Mouse (Mus musculus) heart, embryonic 13.5 days (tissue): ENCODE measurements around the gene Ttpal. TPM values are rescaled to one million over a fixed set of nuclear protein-coding genes. Genes with fewer than 3 reads are reported as not detected.
A peak's percentile ranks its signal among the peaks of the same experiment; 100 is the strongest.

Source experiments
- ATAC-seq: fragments of 200-750 bp; cut with Nextera tagmentation; 2 replicates; pipeline ENCODE4 v1.8.0; 2017; ENCODE audit warnings: moderate TSS enrichment; ENCODE audit not compliant: insufficient number of reproducible peaks, low FRiP score, low TSS enrichment; ENCODE audit errors: extremely low read depth
- H3K27ac ChIP-seq: fragments of 300-500 bp; sonication (generic); replicated peaks from 2 replicates; pipeline ENCODE4 v1.5.1; 2015; ENCODE audit warnings: moderate library complexity, mild to moderate bottlenecking, inconsistent platforms
- H3K27me3 ChIP-seq: fragments of 300-500 bp; sonication (generic); replicated peaks from 2 replicates; pipeline ENCODE4 v1.6.1; 2015; ENCODE audit warnings: mild to moderate bottlenecking, inconsistent platforms
- H3K36me3 ChIP-seq: fragments of 300-500 bp; sonication (generic); 2 replicates; pipeline ENCODE4 v1.6.1; 2015; ENCODE audit warnings: mild to moderate bottlenecking, inconsistent platforms
- H3K4me1 ChIP-seq: fragments of 300-500 bp; sonication (generic); 2 replicates; pipeline ENCODE4 v1.6.1; 2015; ENCODE audit warnings: inconsistent platforms
- H3K4me2 ChIP-seq: fragments of 300-500 bp; sonication (generic); 2 replicates; pipeline ENCODE4 v1.6.1; 2015; ENCODE audit warnings: inconsistent platforms, mild to moderate bottlenecking, moderate library complexity
- H3K4me3 ChIP-seq: fragments of 300-500 bp; sonication (generic); 2 replicates; pipeline ENCODE4 v1.5.1; 2015; ENCODE audit warnings: moderate library complexity, mild to moderate bottlenecking, inconsistent platforms
- H3K9ac ChIP-seq: fragments of 300-500 bp; sonication (generic); 2 replicates; pipeline ENCODE4 v1.6.1; 2015; ENCODE audit warnings: inconsistent platforms, mild to moderate bottlenecking, moderate library complexity
- H3K9me3 ChIP-seq: fragments of 300-500 bp; sonication (generic); 2 replicates; pipeline ENCODE4 v1.6.1; 2016; ENCODE audit warnings: inconsistent platforms
- WGBS: fragments of 180-500 bp; shearing (Covaris S2); methylation state at CpG from one replicate; pipeline ENCODE4 v1.1.7; 2015; ENCODE audit warnings: mixed read lengths; 5-methylcytosine and 5-hydroxymethylcytosine counted together
- polyA plus RNA-seq: library from polyadenylated mRNA; unstranded; fragments of >200 nt; fragmentation: Nextera tagmentation; extraction: Ambion mirVana; gene quantifications from 2 replicates; pipeline ENCODE4 v1.2.1, GENCODE M21; 2015

The Ttpal gene
- polyA plus RNA-seq, 1 experiment from 2014 or later: 18.8 TPM

DNA sequence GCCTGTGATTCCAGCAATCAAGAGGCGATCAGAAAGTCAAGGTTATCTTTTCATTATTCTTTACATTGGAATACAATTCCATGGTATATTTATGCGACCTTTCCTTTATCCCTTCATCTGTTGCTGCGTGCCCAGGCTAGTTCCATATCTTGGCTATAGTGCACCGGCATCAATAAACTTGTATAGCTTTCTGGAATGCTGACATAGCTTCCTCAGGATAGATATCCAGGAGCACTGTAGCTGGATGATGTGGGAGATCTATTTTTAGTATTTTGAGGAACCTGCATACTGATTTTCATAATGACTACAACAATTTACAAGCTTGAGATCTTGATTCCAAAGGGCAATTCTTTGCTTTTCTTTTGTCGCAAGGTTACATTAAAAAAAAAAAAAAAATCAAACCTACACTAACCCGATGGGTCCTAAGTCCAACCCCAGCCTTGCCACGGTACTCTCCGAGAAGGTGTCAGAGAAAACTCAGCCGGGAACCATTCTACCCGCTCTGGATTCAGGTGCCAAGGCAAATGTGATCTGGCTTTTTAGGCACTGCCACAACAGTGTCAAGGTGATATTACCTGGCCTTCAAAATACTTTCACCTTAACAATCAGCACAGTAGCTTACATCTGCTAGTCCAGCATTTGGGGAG, 8.4 kb upstream of the Ttpal start:
- Histone ChIP-seq H3K27ac (no peak overlapping the region), H3K4me2 (no peak overlapping the region), H3K9ac (no peak overlapping the region), H3K27me3 (no peaks in the 10 kb centered on the region), H3K9me3 (no peaks in the 10 kb centered on the region), H3K4me3 (no peak overlapping the region), H3K36me3 (no peaks in the 10 kb centered on the region), H3K4me1 (peaks cover 27% of the 10 kb centered on the region)
- 78% methylated on average over 10 of the region's 10 CpGs for WGBS
- no peak for ATAC-seq

DNA sequence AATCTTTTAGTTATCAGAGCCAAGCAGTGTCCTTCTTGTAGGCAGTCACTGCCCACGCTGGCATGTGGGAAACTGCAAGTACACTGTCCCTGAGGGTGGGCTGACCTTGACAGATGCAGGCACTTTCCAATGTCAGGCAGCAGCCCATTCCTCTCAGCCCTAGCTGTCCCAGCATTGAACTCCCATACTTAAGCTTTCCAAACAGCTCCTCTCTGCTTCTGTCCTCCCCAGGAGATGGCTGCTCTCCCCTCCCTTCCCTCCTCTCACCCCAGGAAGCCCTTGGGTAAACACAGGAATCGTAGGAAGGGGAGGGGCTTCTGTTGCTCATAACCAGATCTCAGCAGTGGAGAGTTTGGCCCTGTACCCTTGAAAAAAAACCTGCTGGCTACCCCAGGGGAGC, 7.0 kb upstream of the Ttpal start:
- no peaks in the 10 kb centered on the region for H3K27me3 ChIP-seq
- no peak for ATAC-seq
- 12% methylated on average over 2 of the region's 2 CpGs for WGBS
- H3K36me3 ChIP-seq: no peaks in the 10 kb centered on the region
- H3K4me3 ChIP-seq: no peak overlapping the region
- H3K9me3 ChIP-seq: no peaks in the 10 kb centered on the region
- H3K4me1 ChIP-seq: peaks cover 26% of the 10 kb centered on the region
- peak overlapping the region; percentile 50 for H3K27ac ChIP-seq
- no peak overlapping the region for H3K9ac ChIP-seq
- no peak overlapping the region for H3K4me2 ChIP-seq

DNA sequence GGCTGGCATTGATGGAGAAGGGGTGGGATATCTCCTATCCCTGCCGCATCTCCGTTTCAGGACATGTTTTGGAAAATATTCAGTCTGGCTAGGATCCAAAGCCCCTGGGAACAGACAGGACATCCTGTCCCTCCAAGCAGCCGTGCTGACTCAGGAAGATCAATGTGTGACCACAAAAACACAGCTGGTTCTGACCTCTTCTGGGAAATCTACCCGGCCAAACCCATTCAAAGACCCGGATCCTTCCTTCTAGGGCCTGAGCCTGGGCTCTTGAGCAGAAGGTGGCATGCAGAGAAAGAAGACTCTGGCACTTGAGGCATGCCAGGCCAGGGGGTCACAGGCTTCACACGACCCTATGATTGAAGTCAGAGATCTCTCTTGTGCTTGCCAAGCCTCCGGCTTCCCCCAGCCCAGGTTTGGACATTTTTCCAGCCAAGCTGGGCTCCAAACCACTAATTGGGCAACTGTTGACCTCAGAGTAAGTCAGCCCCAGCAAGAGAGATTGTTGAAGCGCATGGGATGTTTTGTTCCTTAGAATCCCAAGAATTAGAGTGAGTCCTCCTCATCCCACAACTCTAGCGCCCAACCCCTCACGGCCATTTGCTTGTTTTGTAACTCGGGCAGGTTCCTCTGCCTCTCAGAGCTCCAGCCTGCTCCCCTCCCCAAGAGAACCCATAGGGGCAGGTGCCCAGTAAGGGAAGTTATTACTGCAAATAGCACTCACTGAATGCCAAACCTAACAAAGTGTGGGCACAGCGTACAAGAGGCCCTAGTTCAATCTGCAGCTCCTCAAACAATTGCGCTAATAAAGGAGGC, 5.8 kb upstream of the Ttpal start:
- H3K4me2 ChIP-seq: no peak overlapping the region
- H3K9ac ChIP-seq: no peak overlapping the region
- no peaks in the 10 kb centered on the region for H3K9me3 ChIP-seq
- 59% methylated on average over 13 of the region's 13 CpGs for WGBS
- no peak overlapping the region for H3K4me3 ChIP-seq
- H3K27ac ChIP-seq: peak overlapping the region; percentile 74
- no peak for ATAC-seq
- H3K36me3 ChIP-seq: no peaks in the 10 kb centered on the region
- H3K27me3 ChIP-seq: no peaks in the 10 kb centered on the region
- peaks cover 22% of the 10 kb centered on the region for H3K4me1 ChIP-seq

DNA sequence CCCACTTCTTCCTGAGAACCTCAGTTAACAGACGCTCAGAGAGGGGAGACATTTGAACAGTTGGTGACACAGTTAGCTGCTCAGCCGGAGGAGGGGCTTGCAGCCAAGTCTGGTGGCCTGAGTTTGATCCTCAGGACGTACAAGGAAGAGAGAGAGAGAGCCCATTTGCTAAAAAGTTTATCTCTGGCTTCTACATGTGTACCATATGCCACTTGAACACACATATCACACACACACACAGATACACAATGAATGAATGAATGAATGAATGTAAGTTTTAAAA, 5.3 kb upstream of the Ttpal start:
- no peak overlapping the region for H3K4me3 ChIP-seq
- H3K27ac ChIP-seq: peak overlapping the region; percentile 74
- H3K4me1 ChIP-seq: peaks cover 25% of the 10 kb centered on the region
- no peaks in the 10 kb centered on the region for H3K9me3 ChIP-seq
- no peak overlapping the region for H3K4me2 ChIP-seq
- no peaks in the 10 kb centered on the region for H3K27me3 ChIP-seq
- no peaks in the 10 kb centered on the region for H3K36me3 ChIP-seq
- no peak for ATAC-seq
- 56% methylated on average over 3 of the region's 3 CpGs for WGBS
- H3K9ac ChIP-seq: no peak overlapping the region

DNA sequence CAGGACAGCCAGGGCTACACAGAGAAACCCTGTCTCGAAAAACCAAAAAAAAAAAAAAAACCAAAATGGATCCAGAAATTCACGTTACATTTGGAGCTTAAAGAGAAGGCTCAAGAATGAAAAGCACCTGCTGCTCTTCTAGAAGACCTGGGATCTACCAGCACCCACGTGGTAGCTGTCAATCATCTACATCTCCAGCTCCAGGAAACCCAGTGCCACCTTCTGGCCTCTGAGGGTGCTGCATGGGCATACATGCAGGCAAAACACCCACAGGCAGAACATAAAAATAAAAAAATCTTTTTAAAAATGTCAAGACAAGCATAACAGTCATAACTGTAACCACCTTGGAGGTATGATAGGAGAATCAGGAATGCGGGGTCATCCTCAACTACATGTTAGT, 4.5 kb upstream of the Ttpal start:
- H3K9me3 ChIP-seq: no peaks in the 10 kb centered on the region
- no peak overlapping the region for H3K27ac ChIP-seq
- H3K9ac ChIP-seq: no peak overlapping the region
- WGBS: 53% methylated on average over 4 of the region's 4 CpGs
- ATAC-seq: no peak
- peaks cover 28% of the 10 kb centered on the region for H3K4me1 ChIP-seq
- no peak overlapping the region for H3K4me3 ChIP-seq
- no peaks in the 10 kb centered on the region for H3K36me3 ChIP-seq
- H3K27me3 ChIP-seq: no peaks in the 10 kb centered on the region
- no peak overlapping the region for H3K4me2 ChIP-seq

DNA sequence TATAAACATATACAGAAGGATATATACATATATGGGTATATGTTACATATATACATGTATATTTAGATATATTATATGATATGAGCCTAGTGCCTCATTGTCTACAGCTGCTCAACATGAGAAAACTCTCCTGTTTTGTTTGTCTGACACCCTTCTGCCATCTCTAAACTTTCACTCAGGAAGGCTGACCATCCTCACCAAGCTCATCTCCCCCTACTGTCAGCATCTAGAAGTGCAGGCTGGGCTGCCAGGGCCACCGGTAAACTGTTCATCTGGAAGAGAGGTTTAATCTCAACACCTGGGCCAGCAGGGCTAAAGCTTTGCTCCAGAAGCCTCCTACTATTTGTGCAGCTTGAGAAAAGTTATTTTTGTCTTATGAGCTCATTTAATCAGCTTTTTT, 2.9 kb upstream of the Ttpal start:
- H3K27me3 ChIP-seq: no peaks in the 10 kb centered on the region
- 0% methylated on average over 1 of the region's 1 CpGs for WGBS
- H3K4me3 ChIP-seq: no peak overlapping the region
- no peak overlapping the region for H3K4me2 ChIP-seq
- no peak for ATAC-seq
- no peaks in the 10 kb centered on the region for H3K9me3 ChIP-seq
- peaks cover 42% of the 10 kb centered on the region for H3K4me1 ChIP-seq
- no peak overlapping the region for H3K9ac ChIP-seq
- no peaks in the 10 kb centered on the region for H3K36me3 ChIP-seq
- H3K27ac ChIP-seq: no peak overlapping the region

DNA sequence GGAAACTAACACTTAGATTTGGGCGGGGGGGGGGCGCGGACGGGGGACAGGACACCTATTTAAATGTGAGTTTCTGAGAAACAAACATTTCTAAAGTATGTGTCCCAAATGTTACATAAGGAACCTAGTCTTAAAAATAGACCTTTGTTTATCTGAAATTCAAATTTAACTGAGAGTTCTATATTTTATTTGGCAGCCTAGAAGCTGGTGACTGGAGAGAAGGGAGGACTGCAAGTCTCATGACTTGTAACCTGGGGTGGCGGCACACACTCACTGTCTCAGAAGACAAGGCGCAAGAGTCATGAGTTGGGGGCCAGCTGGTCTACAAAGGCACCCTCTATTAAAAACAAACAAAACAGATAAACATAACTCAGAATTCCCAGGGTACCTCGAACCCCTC, 1.0 kb upstream of the Ttpal start:
- no peaks in the 10 kb centered on the region for H3K9me3 ChIP-seq
- no peak for ATAC-seq
- H3K27ac ChIP-seq: no peak overlapping the region
- no peaks in the 10 kb centered on the region for H3K27me3 ChIP-seq
- no peak overlapping the region for H3K4me2 ChIP-seq
- H3K4me3 ChIP-seq: no peak overlapping the region
- WGBS: 82% methylated on average over 7 of the region's 7 CpGs
- H3K9ac ChIP-seq: no peak overlapping the region
- no peaks in the 10 kb centered on the region for H3K36me3 ChIP-seq
- peaks cover 28% of the 10 kb centered on the region for H3K4me1 ChIP-seq

DNA sequence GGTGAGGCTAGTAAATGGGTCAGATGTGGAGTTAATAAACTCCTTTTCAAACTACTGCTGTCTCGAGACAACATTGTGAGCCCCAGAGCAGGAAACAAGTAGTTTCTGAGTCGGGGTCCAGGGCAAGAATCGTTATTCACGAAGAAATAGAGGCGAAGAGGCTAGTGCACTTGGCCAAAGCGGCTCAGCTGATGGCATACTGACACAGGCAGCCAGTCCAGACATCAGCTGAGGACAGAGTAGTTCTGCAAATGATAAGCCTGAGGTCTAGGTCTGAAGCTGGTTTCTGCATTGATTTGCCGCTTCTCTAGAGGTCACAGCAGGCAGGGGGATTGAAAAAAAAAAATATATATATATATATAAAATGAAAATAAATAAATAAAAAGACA, 408 bp upstream of the Ttpal start:
- Histone ChIP-seq H3K27ac (0 out of 2 replicates have a peak overlapping the region, but pooled peaks have one; percentile 90), H3K9ac (peak overlapping the region; percentile 95), H3K36me3 (no peaks in the 10 kb centered on the region), H3K9me3 (no peaks in the 10 kb centered on the region), H3K4me3 (peak overlapping the region; percentile 83), H3K27me3 (no peaks in the 10 kb centered on the region), H3K4me2 (peak overlapping the region; percentile 91), H3K4me1 (peaks cover 22% of the 10 kb centered on the region)
- 68% methylated on average over 7 of the region's 7 CpGs for WGBS
- no peak for ATAC-seq

DNA sequence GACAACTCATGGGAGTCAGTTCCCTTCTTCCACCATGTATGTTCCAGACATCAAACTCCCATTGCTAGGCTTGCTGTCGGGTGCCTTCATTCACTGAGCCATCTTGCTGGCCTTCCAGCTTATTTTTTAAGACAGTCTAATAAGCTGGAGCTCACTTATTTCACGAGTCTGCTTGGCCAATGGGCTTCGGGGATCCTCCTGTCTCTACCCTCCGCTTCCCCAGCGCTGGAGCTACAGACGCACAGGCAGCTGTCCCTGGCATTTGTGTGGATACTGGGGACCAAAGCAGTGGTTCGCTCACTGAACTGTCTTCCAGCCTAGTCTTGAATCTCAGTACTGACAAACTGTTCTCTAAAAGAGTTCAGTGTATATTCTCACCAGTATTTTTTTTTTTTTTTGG, 4.0 kb downstream of the Ttpal start:
- Histone ChIP-seq H3K9me3 (no peaks in the 10 kb centered on the region), H3K4me3 (no peak overlapping the region), H3K27ac (no peak overlapping the region), H3K27me3 (no peaks in the 10 kb centered on the region), H3K9ac (no peak overlapping the region), H3K4me2 (no peak overlapping the region), H3K36me3 (peaks cover 30% of the 10 kb centered on the region), H3K4me1 (peaks cover 31% of the 10 kb centered on the region)
- WGBS: 86% methylated on average over 7 of the region's 7 CpGs
- no peak for ATAC-seq

DNA sequence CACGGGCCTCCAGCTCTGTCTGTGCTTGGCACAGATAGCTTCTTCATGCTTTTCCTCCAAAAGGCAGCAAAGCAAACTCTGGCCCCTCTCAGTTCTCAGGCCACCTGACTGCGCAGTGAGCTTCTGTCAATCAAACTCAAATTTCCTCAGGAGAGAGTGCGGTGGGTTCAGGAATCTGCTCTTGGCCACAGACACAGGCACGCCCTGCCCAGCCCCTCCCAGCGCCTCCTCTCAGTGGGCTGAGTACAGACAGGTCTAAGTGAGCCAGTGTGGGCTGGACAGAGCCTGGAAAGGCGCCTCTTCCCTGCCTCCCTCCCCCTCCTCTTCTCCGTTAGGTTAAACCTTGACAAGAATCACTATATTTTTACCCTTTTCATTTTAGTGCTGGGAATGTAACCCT, 5.9 kb downstream of the Ttpal start:
- Histone ChIP-seq H3K4me2 (no peak overlapping the region), H3K9ac (0 out of 2 replicates have a peak overlapping the region, but pooled peaks have one; percentile 47), H3K4me1 (peaks cover 21% of the 10 kb centered on the region), H3K27me3 (no peaks in the 10 kb centered on the region), H3K4me3 (no peak overlapping the region), H3K9me3 (no peaks in the 10 kb centered on the region), H3K36me3 (peaks cover 49% of the 10 kb centered on the region), H3K27ac (no peak overlapping the region)
- ATAC-seq: no peak
- WGBS: 56% methylated on average over 7 of the region's 7 CpGs

DNA sequence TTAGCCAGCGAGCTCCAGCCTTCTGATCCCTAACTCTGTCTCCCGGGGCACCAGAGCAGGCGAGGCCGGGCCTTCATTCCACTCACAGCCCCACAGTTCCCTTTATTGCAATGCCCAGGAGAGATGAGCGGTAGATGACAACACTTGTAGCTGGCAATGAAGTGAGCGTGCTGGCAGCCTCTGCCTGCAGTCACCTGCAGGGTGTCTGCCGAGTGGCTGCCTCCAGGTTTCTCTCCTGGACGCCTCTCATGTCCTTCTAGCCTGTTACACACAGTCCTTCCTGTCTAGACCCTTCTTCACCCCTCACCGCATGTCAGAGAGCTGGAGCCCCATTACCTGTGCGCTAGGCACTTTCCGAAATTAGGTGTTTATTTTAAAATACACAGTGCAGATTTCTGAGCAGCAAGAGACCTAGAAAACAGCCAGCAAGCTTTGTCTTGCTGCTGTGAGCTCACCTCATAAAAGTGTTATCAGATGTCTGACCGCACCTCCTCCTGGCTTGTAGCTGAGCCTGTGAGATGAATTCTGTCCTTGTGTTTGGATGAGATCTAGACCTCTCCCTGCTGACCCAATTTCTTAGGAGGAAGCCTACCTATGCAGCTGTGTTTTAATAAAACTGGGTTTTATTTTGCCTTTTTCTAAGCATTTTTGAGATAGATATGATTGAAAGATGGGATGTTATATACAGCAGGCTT, 7.3 kb downstream of the Ttpal start:
- no peak overlapping the region for H3K4me3 ChIP-seq
- H3K36me3 ChIP-seq: peaks cover 63% of the 10 kb centered on the region
- WGBS: 83% methylated on average over 12 of the region's 12 CpGs
- ATAC-seq: no peak
- no peak overlapping the region for H3K27ac ChIP-seq
- H3K27me3 ChIP-seq: no peaks in the 10 kb centered on the region
- no peaks in the 10 kb centered on the region for H3K9me3 ChIP-seq
- no peak overlapping the region for H3K4me2 ChIP-seq
- H3K4me1 ChIP-seq: peaks cover 10% of the 10 kb centered on the region
- no peak overlapping the region for H3K9ac ChIP-seq
